Mouse (Mus musculus) natural killer cell, adult 2 months (primary cell): ENCODE results near the gene Tm2d3.

Experiments
- DNase-seq, 2 experiments: peaks; one replicate each; pipeline ENCODE4 v3.0.0; 2022; ENCODE audit warnings: low spot score in 2 of 2

Tm2d3 gene

GRCm38 (mm10) chr7:65704818-65705242 is 13.9 kb downstream of the Tm2d3 start:
- DNase-seq, result peak; percentile 50 to 53

GRCm38 (mm10) chr7:65708506-65708905 is 17.5 kb downstream of the Tm2d3 start:
- DNase-seq, result no peak

GRCm38 (mm10) chr7:65710301-65710700 is 19.3 kb downstream of the Tm2d3 start:
- no peak for DNase-seq

GRCm38 (mm10) chr7:65713782-65714181 is 22.8 kb downstream of the Tm2d3 start:
- DNase-seq, result no peak

GRCm38 (mm10) chr7:65714304-65714703 is 23.3 kb downstream of the Tm2d3 start:
- DNase-seq, result no peak

GRCm38 (mm10) chr7:65734024-65734423 is 43.1 kb downstream of the Tm2d3 start:
- DNase-seq, result no peak

- DNase-seq, result no peak
Observed at GRCm38 (mm10) chr7:65735261-65735660, 44.3 kb downstream of the Tm2d3 start.

- DNase-seq, result no peak
Observed at GRCm38 (mm10) chr7:65737286-65738040, 46.5 kb downstream of the Tm2d3 start.

- DNase-seq, result no peak
Observed at GRCm38 (mm10) chr7:65742857-65743256, 51.9 kb downstream of the Tm2d3 start.

- no peak for DNase-seq
Observed at GRCm38 (mm10) chr7:65747990-65748955, 57.3 kb downstream of the Tm2d3 start.
